Mouse (Mus musculus) embryonic facial prominence, embryonic 11.5 days (tissue): ENCODE results near the gene 1600014C10Rik. TPM values are rescaled to one million over a fixed set of nuclear protein-coding genes. Genes with fewer than 3 reads are reported as not detected.

ENCODE experiments used
- ATAC-seq: fragments of 200-750 bp; cut with Nextera tagmentation; replicated peaks from 2 replicates; pipeline ENCODE4 v1.8.0; 2017; ENCODE audit warnings: low read depth; ENCODE audit not compliant: insufficient number of reproducible peaks, low FRiP score, low TSS enrichment
- DNase-seq: peaks from one replicate; pipeline ENCODE4 v3.0.0-alpha.2; 2015; ENCODE audit warnings: low spot score
- H3K27ac ChIP-seq: fragments of 300-500 bp; sonication (generic); replicated peaks from 2 replicates; pipeline ENCODE4 v1.5.1; 2014; ENCODE audit warnings: mild to moderate bottlenecking, low read depth, low read length, control low read depth
- H3K27me3 ChIP-seq: fragments of 300-500 bp; sonication (generic); 2 replicates; pipeline ENCODE4 v1.6.1; 2014; ENCODE audit warnings: mild to moderate bottlenecking, low read length, moderate library complexity, mixed read lengths; ENCODE audit not compliant: control insufficient read depth, insufficient read depth
- H3K36me3 ChIP-seq: fragments of 300-500 bp; sonication (generic); replicated peaks from 2 replicates; pipeline ENCODE4 v1.6.1; 2014; ENCODE audit warnings: low read depth, mild to moderate bottlenecking, low read length, moderate library complexity, mixed read lengths; ENCODE audit not compliant: control insufficient read depth, insufficient read depth
- H3K4me1 ChIP-seq: fragments of 300-500 bp; sonication (generic); 2 replicates; pipeline ENCODE4 v1.6.1; 2014; ENCODE audit warnings: low read length, mixed read lengths; ENCODE audit not compliant: control insufficient read depth, insufficient read depth
- H3K4me2 ChIP-seq: fragments of 300-500 bp; sonication (generic); 2 replicates; pipeline ENCODE4 v1.6.1; 2014; ENCODE audit warnings: low read depth, mild to moderate bottlenecking, control low read depth, low read length, moderate library complexity
- H3K4me3 ChIP-seq: fragments of 300-500 bp; sonication (generic); 2 replicates; pipeline ENCODE4 v1.5.1; 2014; ENCODE audit warnings: low read depth, low read length, control low read depth
- H3K9ac ChIP-seq: fragments of 300-500 bp; sonication (generic); replicated peaks from 2 replicates; pipeline ENCODE4 v1.6.1; 2014; ENCODE audit warnings: mild to moderate bottlenecking, control low read depth, low read length
- H3K9me3 ChIP-seq: fragments of 300-500 bp; sonication (generic); replicated peaks from 2 replicates; pipeline ENCODE4 v1.6.1; 2016; ENCODE audit warnings: mild to moderate bottlenecking, low read length, inconsistent platforms, mixed read lengths; ENCODE audit not compliant: control insufficient read depth
- WGBS: fragments of 180-500 bp; shearing (Covaris S2); extraction: QIAGEN DNeasy Blood & Tissue Kit; methylation state at CpG from one replicate; pipeline ENCODE4 v1.1.7; 2014; 5-methylcytosine and 5-hydroxymethylcytosine counted together
- polyA plus RNA-seq: library from polyadenylated mRNA; unstranded; fragments of >200 nt; fragmentation: Nextera tagmentation; extraction: Ambion mirVana; gene quantifications from 2 replicates; pipeline ENCODE4 v1.2.1, GENCODE M21; 2014

The 1600014C10Rik gene
- polyA plus RNA-seq, 1 experiment from 2014 or later = 17.2 TPM

DNA sequence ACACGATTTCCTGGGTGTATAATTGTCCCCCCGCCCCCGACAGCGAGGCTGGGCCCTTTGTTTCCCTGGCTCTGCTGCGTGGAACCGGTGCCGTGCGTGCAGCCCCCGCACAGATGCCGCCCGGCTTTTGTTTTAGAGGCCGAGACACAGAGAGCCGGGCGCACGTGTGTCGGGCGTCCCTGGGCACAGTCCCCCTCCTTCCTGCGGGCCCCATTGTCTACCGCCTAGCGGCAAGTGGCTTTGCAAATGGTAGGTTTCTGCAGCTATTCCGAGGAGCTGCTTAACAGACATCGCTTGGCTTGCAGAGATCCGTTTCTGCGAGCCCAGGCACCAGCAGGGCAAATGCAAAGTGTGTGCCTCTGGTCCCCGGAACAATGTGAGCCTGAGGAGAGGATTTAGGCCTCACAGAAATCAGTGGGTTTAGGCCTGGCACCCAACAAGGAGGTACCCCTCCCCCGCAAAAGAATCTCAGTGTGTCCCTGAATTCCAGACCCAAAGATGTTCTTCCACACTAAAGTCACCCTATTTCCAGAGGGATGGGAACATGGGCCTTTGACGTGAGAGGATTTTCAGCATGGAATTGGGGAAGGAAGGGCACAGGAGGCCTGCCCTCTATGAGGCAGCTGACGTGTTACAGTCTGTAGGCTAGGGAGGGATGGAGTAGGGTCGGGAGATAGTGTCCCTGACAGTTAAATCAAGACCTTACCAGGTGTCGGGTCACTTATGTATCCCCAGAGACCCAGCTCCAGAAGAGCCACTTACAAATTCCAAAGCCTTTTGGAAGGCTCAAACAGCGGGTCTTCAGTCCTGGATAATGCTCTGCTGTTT is 8.5 kb upstream of the 1600014C10Rik start:
- DNase-seq (peak; percentile 50), ATAC-seq (no peak; the same call in 1 of the 2 replicates)
- H3K27ac ChIP-seq = no peak overlapping the region
- H3K9ac ChIP-seq = peak overlapping the region; percentile 73
- no peaks in the 10 kb centered on the region; the same call in 1 of the 2 replicates for H3K27me3 ChIP-seq
- H3K4me2 ChIP-seq = peak overlapping the region; percentile 53
- H3K4me3 ChIP-seq = peak overlapping the region; percentile 24
- no peaks in the 10 kb centered on the region for H3K9me3 ChIP-seq
- no peaks in the 10 kb centered on the region for H3K36me3 ChIP-seq
- no peaks in the 10 kb centered on the region for H3K4me1 ChIP-seq
- WGBS = 11% methylated on average over 31 of the region's 31 CpGs

GRCm38 (mm10) chr7:38176056-38176455 is 7.0 kb upstream of the 1600014C10Rik start:
- no peak for DNase-seq
- Histone ChIP-seq H3K4me1 (no peaks in the 10 kb centered on the region), H3K9me3 (no peaks in the 10 kb centered on the region), H3K27me3 (no peaks in the 10 kb centered on the region; the same call in 1 of the 2 replicates), H3K4me2 (no peak overlapping the region), H3K4me3 (no peak overlapping the region), H3K9ac (no peak overlapping the region), H3K36me3 (no peaks in the 10 kb centered on the region), H3K27ac (no peak overlapping the region)
- no peak for ATAC-seq
- 78% methylated on average over 3 of the region's 3 CpGs for WGBS

DNA sequence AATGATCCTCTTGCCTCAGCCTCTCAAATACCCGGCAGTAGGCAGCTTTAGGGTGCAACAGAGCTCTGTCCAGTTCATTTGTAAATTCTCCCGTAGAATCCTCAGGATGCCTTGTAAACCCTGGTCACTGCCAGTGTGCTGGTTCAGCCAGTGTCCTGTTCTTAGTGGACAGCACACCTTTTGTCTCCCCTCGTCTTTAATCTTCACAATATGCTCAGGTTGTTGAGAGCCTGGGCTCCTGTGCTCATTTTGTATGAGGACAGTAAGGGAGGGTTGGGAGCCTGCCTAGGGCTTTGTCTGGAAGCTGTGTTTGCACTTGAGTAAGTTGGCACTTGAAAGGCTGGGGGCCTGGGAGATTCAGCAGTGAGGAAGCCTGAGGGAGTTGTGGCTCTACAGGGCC is 3.1 kb upstream of the 1600014C10Rik start:
- 67% methylated on average over 3 of the region's 3 CpGs for WGBS
- H3K4me1 ChIP-seq = no peaks in the 10 kb centered on the region
- no peak overlapping the region for H3K27ac ChIP-seq
- no peak overlapping the region for H3K4me3 ChIP-seq
- no peak for ATAC-seq
- DNase-seq = no peak
- H3K36me3 ChIP-seq = no peaks in the 10 kb centered on the region
- no peaks in the 10 kb centered on the region for H3K27me3 ChIP-seq
- no peak overlapping the region for H3K4me2 ChIP-seq
- H3K9ac ChIP-seq = no peak overlapping the region
- no peaks in the 10 kb centered on the region for H3K9me3 ChIP-seq

- Histone ChIP-seq H3K4me1 (no peaks in the 10 kb centered on the region), H3K9me3 (no peaks in the 10 kb centered on the region), H3K27me3 (no peaks in the 10 kb centered on the region), H3K4me2 (no peak overlapping the region), H3K36me3 (no peaks in the 10 kb centered on the region), H3K9ac (no peak overlapping the region), H3K4me3 (no peak overlapping the region), H3K27ac (no peak overlapping the region)
- DNase-seq (no peak), ATAC-seq (no peak)
- WGBS = 92% methylated on average over 2 of the region's 2 CpGs
Measured at GRCm38 (mm10) chr7:38181366-38181765, 1.7 kb upstream of the 1600014C10Rik start.

GRCm38 (mm10) chr7:38182596-38182961 is 438 bp upstream of the 1600014C10Rik start:
- H3K27ac ChIP-seq = no peak overlapping the region
- no peaks in the 10 kb centered on the region for H3K9me3 ChIP-seq
- H3K4me2 ChIP-seq = peak overlapping the region; percentile 87
- no peaks in the 10 kb centered on the region for H3K4me1 ChIP-seq
- H3K36me3 ChIP-seq = no peaks in the 10 kb centered on the region
- DNase-seq (peak; percentile 89), ATAC-seq (no peak)
- H3K4me3 ChIP-seq = peak overlapping the region; percentile 64
- no peak overlapping the region for H3K9ac ChIP-seq
- H3K27me3 ChIP-seq = no peaks in the 10 kb centered on the region
- under 1% methylated on average over 11 of the region's 11 CpGs for WGBS

DNA sequence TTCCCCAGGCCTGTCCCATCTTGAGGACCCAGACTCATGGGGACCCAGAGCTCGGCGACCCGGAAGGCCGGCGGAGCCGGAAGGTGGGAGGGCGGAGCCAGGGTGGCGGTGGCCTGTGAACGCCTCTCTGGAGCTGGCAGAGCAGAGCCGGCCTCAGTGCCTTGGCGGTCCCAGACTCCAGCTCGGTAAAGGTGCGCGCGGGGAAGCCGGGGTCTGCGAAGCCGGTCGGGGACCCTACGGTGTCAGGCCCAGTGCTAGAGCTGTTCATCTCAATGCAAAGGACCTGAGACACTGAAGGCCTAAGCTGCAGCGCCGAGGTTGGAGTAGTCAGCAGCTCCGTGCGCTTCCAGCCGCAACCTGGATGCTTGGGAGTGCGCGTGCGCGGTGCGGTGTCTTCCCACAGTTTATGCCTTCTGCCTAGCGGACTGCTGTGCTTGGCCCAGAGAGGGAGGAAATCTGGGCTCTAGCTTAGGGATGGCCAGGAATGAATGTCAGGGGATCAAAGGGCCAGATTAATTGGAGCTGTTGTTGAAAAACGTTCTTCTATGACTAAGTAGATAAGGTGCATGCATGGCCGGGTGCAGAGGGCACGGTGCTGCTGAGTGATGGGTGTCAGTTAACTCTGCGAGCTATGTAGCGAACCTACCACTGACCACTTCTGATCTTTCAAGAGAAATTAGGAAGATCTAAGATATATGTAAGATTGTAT is 846 bp downstream of the 1600014C10Rik start:
- H3K9me3 ChIP-seq = no peaks in the 10 kb centered on the region
- no peaks in the 10 kb centered on the region for H3K36me3 ChIP-seq
- H3K27ac ChIP-seq = peak overlapping the region; percentile 62
- H3K4me2 ChIP-seq = peak overlapping the region; percentile 87
- DNase-seq (peak; percentile 87), ATAC-seq (peak; percentile 89)
- no peaks in the 10 kb centered on the region for H3K27me3 ChIP-seq
- 4% methylated on average over 36 of the region's 36 CpGs for WGBS
- no peaks in the 10 kb centered on the region for H3K4me1 ChIP-seq
- peak overlapping the region; percentile 64 for H3K4me3 ChIP-seq
- peak overlapping the region; percentile 86 for H3K9ac ChIP-seq

DNA sequence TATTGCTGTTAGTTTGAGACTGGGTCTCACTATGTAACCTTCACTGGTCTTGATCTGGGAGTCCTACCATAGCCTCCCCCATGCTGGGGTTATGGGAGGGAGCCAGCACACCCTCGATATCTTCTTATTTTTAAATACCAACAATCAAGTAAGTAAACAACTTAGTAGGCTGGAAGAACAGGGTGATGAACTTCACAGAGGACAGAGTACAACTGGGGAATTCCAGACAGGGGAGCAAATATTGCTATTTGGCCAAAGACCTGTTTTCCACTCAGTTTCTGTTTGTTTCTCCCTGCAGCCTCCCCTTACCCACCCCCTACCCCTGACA is 1.4 kb downstream of the 1600014C10Rik start:
- no peak for ATAC-seq
- Histone ChIP-seq H3K27me3 (no peaks in the 10 kb centered on the region), H3K36me3 (no peaks in the 10 kb centered on the region), H3K4me1 (no peaks in the 10 kb centered on the region), H3K27ac (no peak overlapping the region), H3K4me2 (peak overlapping the region; percentile 87), H3K4me3 (peak overlapping the region; percentile 64; the same call in 1 of the 2 replicates), H3K9me3 (no peaks in the 10 kb centered on the region), H3K9ac (no peak overlapping the region)
- no peak for DNase-seq
- WGBS = 81% methylated on average over 1 of the region's 1 CpGs

GRCm38 (mm10) chr7:38184786-38185185 is 1.8 kb downstream of the 1600014C10Rik start:
- no peak for ATAC-seq
- Histone ChIP-seq H3K36me3 (no peaks in the 10 kb centered on the region), H3K4me3 (no peak overlapping the region), H3K27ac (no peak overlapping the region), H3K27me3 (no peaks in the 10 kb centered on the region), H3K9ac (no peak overlapping the region), H3K4me2 (no peak overlapping the region), H3K9me3 (no peaks in the 10 kb centered on the region), H3K4me1 (no peaks in the 10 kb centered on the region)
- DNase-seq = no peak
- 88% methylated on average over 6 of the region's 6 CpGs for WGBS
